Mouse (Mus musculus): ENCODE results near the gene Jmjd6. TPM values are rescaled to one million over a fixed set of nuclear protein-coding genes. Genes with fewer than 3 reads are reported as not detected.

The Jmjd6 gene
- total and polyA plus RNA-seq, 3 experiments, result 175 to 192 TPM; not detected in 1

GRCm38 (mm10) chr11:116814076-116814883 is 29.0 kb downstream of the Jmjd6 start:
- H3K9me3 ChIP-seq (replicated peaks; ENCODE audit: insufficient read depth, low read length), result no peaks in the 10 kb centered on the region
- no peaks in the 10 kb centered on the region for H3K27me3 ChIP-seq (ENCODE audit: control insufficient read depth in 1 of 2, insufficient read depth in 2 of 2, low read length in 2 of 2)
- H3K9ac ChIP-seq (ENCODE audit: control insufficient read depth, low read depth, low read length, poor library complexity, severe bottlenecking), result no peak overlapping the region
- H3K27ac ChIP-seq (ENCODE audit: control insufficient read depth, low read depth, low read length), result no peak overlapping the region
- H3K4me1 ChIP-seq (ENCODE audit: control insufficient read depth in 1 of 2, insufficient read depth in 2 of 2, low read length in 2 of 2), result no peaks in the 10 kb centered on the region
- H3K79me2 ChIP-seq (ENCODE audit: control insufficient read depth, insufficient read depth, low read length, poor library complexity), result no peaks in the 10 kb centered on the region
- H3K36me3 ChIP-seq (ENCODE audit: control insufficient read depth in 1 of 2, insufficient read depth in 2 of 2, low read length in 2 of 2), result no peaks in the 10 kb centered on the region
- no peak for TF ChIP-seq MEF2A (IDR thresholded peaks at IDR 0.05; ENCODE audit: extremely low read depth, insufficient replicate concordance, low read depth, low read length, poor library complexity, severe bottlenecking)
- TF ChIP-seq USF2 (IDR thresholded peaks at IDR 0.05; ENCODE audit: borderline replicate concordance in 1 of 2, insufficient read depth in 1 of 2, low read depth in 1 of 2, low read length in 2 of 2), result no peak
- no peak for TF ChIP-seq E2F4 (IDR thresholded peaks at IDR 0.05; ENCODE audit: borderline replicate concordance, low read depth, low read length)
- TF ChIP-seq POLR2AphosphoS5 (IDR thresholded peaks at IDR 0.05; ENCODE audit: borderline replicate concordance, low read depth, low read length), result no peak
- TF ChIP-seq MYB (IDR thresholded peaks at IDR 0.05; ENCODE audit: low read depth, low read length), result no peak
- TF ChIP-seq MAZ (IDR thresholded peaks at IDR 0.05; ENCODE audit: low read depth, low read length), result no peak
- TF ChIP-seq GATA1 (IDR thresholded peaks at IDR 0.05; ENCODE audit: low read depth, low read length), result no peak
- TF ChIP-seq POLR2AphosphoS2 (IDR thresholded peaks at IDR 0.05; ENCODE audit: low read length), result no peak
- TF ChIP-seq TBP (IDR thresholded peaks at IDR 0.05; ENCODE audit: low read depth, low read length), result no peak
- TF ChIP-seq TCF12 (IDR thresholded peaks at IDR 0.05; ENCODE audit: low read depth, low read length), result no peak
- TF ChIP-seq MAX (IDR thresholded peaks at IDR 0.05; ENCODE audit: low read length), result no peak
- no peak for TF ChIP-seq TAL1 (IDR thresholded peaks at IDR 0.05; ENCODE audit: low read length)
- TF ChIP-seq BHLHE40 (IDR thresholded peaks at IDR 0.05; ENCODE audit: borderline replicate concordance, low read depth, low read length), result no peak
- no peak for TF ChIP-seq NRF1 (IDR thresholded peaks at IDR 0.05; ENCODE audit: insufficient read depth, low read depth, low read length, poor library complexity, severe bottlenecking)
- no peak for TF ChIP-seq ZMIZ1 (IDR thresholded peaks at IDR 0.05; ENCODE audit: low read depth, low read length)
- no peak for DNase-seq (ENCODE audit: low read depth, low spot score)
- no peak overlapping the region for H3K4me3 ChIP-seq (ENCODE audit: control insufficient read depth in 1 of 2, insufficient read depth in 1 of 2, low read depth in 2 of 2, low read length in 2 of 2)

DNA sequence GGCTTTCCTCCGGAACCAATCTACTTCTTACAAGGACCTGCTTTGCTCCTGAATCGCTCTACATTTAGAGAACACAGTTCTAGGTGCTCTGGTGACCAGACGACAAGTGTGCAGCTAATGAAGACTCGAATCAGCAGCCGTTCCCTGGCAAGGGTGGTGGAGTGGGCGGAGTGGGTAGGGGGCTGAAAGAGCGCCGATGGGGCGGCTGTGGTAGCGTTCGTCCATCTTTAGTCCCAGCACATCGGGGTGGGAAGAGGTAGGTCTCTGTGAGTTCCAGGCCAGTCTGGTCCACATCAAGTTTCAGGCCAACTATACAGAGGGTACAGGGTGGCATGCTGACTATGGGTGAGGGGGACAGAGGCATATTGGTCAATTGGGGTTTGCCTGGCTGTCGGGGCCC is 29.6 kb downstream of the Jmjd6 start:
- Histone ChIP-seq H3K4me1 (ENCODE audit: control insufficient read depth in 1 of 2, insufficient read depth in 2 of 2, low read length in 2 of 2) (no peaks in the 10 kb centered on the region), H3K79me2 (ENCODE audit: control insufficient read depth, insufficient read depth, low read length, poor library complexity) (no peaks in the 10 kb centered on the region), H3K27ac (ENCODE audit: control insufficient read depth, low read depth, low read length) (no peak overlapping the region), H3K9ac (ENCODE audit: control insufficient read depth, low read depth, low read length, poor library complexity, severe bottlenecking) (no peak overlapping the region), H3K36me3 (ENCODE audit: control insufficient read depth in 1 of 2, insufficient read depth in 2 of 2, low read length in 2 of 2) (no peaks in the 10 kb centered on the region), H3K4me3 (ENCODE audit: control insufficient read depth in 1 of 2, insufficient read depth in 1 of 2, low read depth in 2 of 2, low read length in 2 of 2) (no peak overlapping the region), H3K27me3 (ENCODE audit: control insufficient read depth in 1 of 2, insufficient read depth in 2 of 2, low read length in 2 of 2) (no peaks in the 10 kb centered on the region), H3K9me3 (replicated peaks; ENCODE audit: insufficient read depth, low read length) (no peaks in the 10 kb centered on the region)
- no peak for TF ChIP-seq ELF1 (IDR thresholded peaks at IDR 0.05; ENCODE audit: low read depth, low read length)
- DNase-seq (ENCODE audit: low read depth, low spot score), result no peak
